ENCODE assay signal across 22 mouse cellular contexts in genomic region chr9:102304796-102305195, GRCm38 (mm10). TPM values are rescaled to one million over a fixed set of nuclear protein-coding genes. Genes with fewer than 3 reads are reported as not detected.
DNase-seq lines count a peak whose midpoint lies in the region; ATAC-seq lines count a peak whose summit lies in the region.
"Had no signal": no experiment of that assay in that cellular context is flagged by ENCODE, and none has a peak within 500 bp of the region (broad histone marks: within the 10 kb centered on the region; RNA-seq: fewer than 3 reads in every experiment).

No protein-coding gene starts in this region.

- ATAC-seq in frontal cortex, adult (ENCODE audit: low TSS enrichment), result 0 out of 2 replicates have a peak, but pooled peaks have one; percentile 15
- no peak for ATAC-seq in megakaryocyte progenitor cell, adult 5-6 weeks (replicated peaks; ENCODE audit: poor library complexity)
- ATAC-seq: activated CD4-positive, CD25-positive, alpha-beta regulatory T cell, adult 4 months; forebrain, embryonic 14.5 days; forebrain, postnatal 0 days had no signal

- no peak for DNase-seq in frontal cortex, postnatal 10 days (ENCODE audit: low spot score in 2 of 2)
- peak; percentile 63 for DNase-seq in layer of hippocampus, adult 9-11 months
- DNase-seq in layer of hippocampus, postnatal 14 days (ENCODE audit: low spot score in 2 of 2), result no peak
- peak; percentile 31 for DNase-seq in testis, postnatal 14 days (ENCODE audit: low spot score)
- no peak for DNase-seq in testis, postnatal 10 days (ENCODE audit: low spot score)
- DNase-seq in thymus, postnatal 10 days (ENCODE audit: low spot score in 2 of 2), result no peak
- DNase-seq: adrenal gland, adult 8-10 months; adrenal gland, postnatal 25 days; cerebellum, adult 2 months; cerebellum, adult 9-11 months; forebrain, postnatal 0 days; gastrocnemius, postnatal 10 days; gastrocnemius, postnatal 36 days; heart, adult 2 months; heart, postnatal 14 days; heart, postnatal 4 days had no signal

RNA-seq across cellular contexts. Expression of gene Ephb1, which starts 49.7 kb away (rescaled TPM):
- total RNA-seq in layer of hippocampus, postnatal 14 days (2021), result 10 to 100 TPM; 46.2 to 48.5 TPM
- total RNA-seq in megakaryocyte progenitor cell, adult 5-6 weeks (2015), result not detected in 2 replicates
- total RNA-seq in megakaryocyte progenitor cell, adult 5-6 weeks (2017), result not detected in 2 replicates
- total RNA-seq: common myeloid progenitor, adult 5-6 weeks; granulocyte monocyte progenitor cell, adult 5-6 weeks had no signal

Comparison
In these comparisons a context has a peak if more than half of its experiments do, and no peak if none do; other contexts are left out.
1. DNase-seq: peak in layer of hippocampus, adult 9-11 months (single experiment) and testis, postnatal 14 days (single experiment); none in frontal cortex, postnatal 10 days (0 of 2), layer of hippocampus, postnatal 14 days (0 of 2), testis, postnatal 10 days (single experiment) and thymus, postnatal 10 days (0 of 2).
2. RNA of gene Ephb1, which starts 49.7 kb away (total RNA-seq): 46.2 to 48.5 TPM in layer of hippocampus, postnatal 14 days; not detected in megakaryocyte progenitor cell, adult 5-6 weeks; every median in the first group is over 10 times any median in the second.